In the genomic region with DNA sequence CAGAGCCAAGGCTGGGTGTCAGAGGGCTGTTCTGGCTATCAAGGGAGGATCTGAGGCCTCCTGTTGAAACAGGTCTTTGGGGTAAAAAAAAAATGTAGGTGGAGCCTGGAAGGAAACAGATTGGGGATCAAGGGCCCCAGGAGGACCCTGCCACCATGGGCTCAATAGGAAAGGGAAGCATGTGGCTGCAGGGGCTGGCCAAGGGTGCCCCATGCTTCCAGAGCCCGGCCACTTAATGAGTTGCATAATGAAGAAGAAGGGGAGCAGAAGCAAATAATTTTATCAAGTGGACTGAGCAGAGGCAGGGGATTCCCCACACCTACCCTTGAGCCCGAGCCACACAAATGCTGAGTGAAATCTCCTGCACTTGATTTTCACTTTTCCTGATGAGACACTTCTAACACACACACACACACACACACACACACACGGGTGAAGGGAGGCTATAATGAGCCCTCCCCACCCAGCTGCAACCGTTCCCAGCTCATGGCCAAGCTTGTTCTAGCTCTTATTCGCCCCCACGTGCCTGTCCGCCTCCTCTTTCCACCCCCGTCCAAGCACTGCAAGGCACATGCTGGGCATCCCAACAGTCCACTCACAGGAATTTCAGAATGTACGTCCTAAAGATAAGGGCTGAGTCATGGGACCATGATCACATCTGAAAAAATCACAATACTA, we compare ENCODE assay signal across 11 mouse cellular contexts. TPM values are rescaled to one million over a fixed set of nuclear protein-coding genes. Genes with fewer than 3 reads are reported as not detected.
DNase-seq lines count a peak whose midpoint lies in the region; ATAC-seq lines count a peak whose summit lies in the region.
"Had no signal": no experiment of that assay in that cellular context is flagged by ENCODE, and none has a peak within 500 bp of the region (broad histone marks: within the 10 kb centered on the region; RNA-seq: fewer than 3 reads in every experiment).

No protein-coding gene starts in this region.

- 61% methylated on average over 9 of the region's 9 CpGs for WGBS in hindbrain, embryonic 10.5 days
- 67% methylated on average over 9 of the region's 9 CpGs for WGBS in hindbrain, embryonic 11.5 days
- 40% methylated on average over 9 of the region's 9 CpGs for WGBS in limb, embryonic 15.5 days

- H3K9me3 ChIP-seq in hindbrain, embryonic 10.5 days, result no peaks in the 10 kb centered on the region
- no peaks in the 10 kb centered on the region for H3K9me3 ChIP-seq in hindbrain, embryonic 11.5 days (ENCODE audit: control insufficient read depth, low read length)
- no peaks in the 10 kb centered on the region for H3K9me3 ChIP-seq in limb, embryonic 15.5 days
- H3K9me3 ChIP-seq: neural tube, embryonic 15.5 days had no signal

- no peak for DNase-seq in hindbrain, embryonic 10.5 days (ENCODE audit: low spot score)
- DNase-seq in hindbrain, embryonic 11.5 days (ENCODE audit: low spot score), result no peak
- peak; percentile 38 for DNase-seq in right cerebral cortex, postnatal 14 days
- no peak for DNase-seq in right cerebral cortex, postnatal 4 days
- peak; percentile 45 for DNase-seq in telencephalon, adult 2 months (ENCODE audit: low read depth, low spot score)
- DNase-seq in layer of hippocampus, postnatal 10 days (ENCODE audit: low spot score in 2 of 2), result no peak
- no peak for DNase-seq in embryo, embryonic 11 days
- DNase-seq: cerebellum, adult 9-11 months had no signal

- H3K27me3 ChIP-seq in hindbrain, embryonic 10.5 days (ENCODE audit: insufficient read depth, poor library complexity, severe bottlenecking), result no peaks in the 10 kb centered on the region
- H3K27me3 ChIP-seq in hindbrain, embryonic 11.5 days (ENCODE audit: control insufficient read depth, insufficient read depth, low read length), result no peaks in the 10 kb centered on the region
- H3K27me3 ChIP-seq in limb, embryonic 15.5 days, result no peaks in the 10 kb centered on the region
- H3K27me3 ChIP-seq: neural tube, embryonic 15.5 days had no signal

- no peak overlapping the region for H3K4me3 ChIP-seq in hindbrain, embryonic 10.5 days
- H3K4me3 ChIP-seq in hindbrain, embryonic 11.5 days (ENCODE audit: low read depth, low read length), result no peak overlapping the region
- no peak overlapping the region for H3K4me3 ChIP-seq in limb, embryonic 15.5 days
- H3K4me3 ChIP-seq: left cerebral cortex, adult 2 months; neural tube, embryonic 15.5 days had no signal

- H3K27ac ChIP-seq in hindbrain, embryonic 10.5 days, result peak overlapping the region; percentile 74
- no peak overlapping the region for H3K27ac ChIP-seq in hindbrain, embryonic 11.5 days (ENCODE audit: low read depth, low read length)
- 0 out of 2 replicates have a peak overlapping the region, but pooled peaks have one; percentile 43 for H3K27ac ChIP-seq in limb, embryonic 15.5 days
- H3K27ac ChIP-seq: left cerebral cortex, adult 2 months; neural tube, embryonic 15.5 days had no signal

- no peak overlapping the region for H3K9ac ChIP-seq in hindbrain, embryonic 11.5 days (ENCODE audit: low read depth, low read length)
- no peak overlapping the region for H3K9ac ChIP-seq in limb, embryonic 15.5 days
- H3K9ac ChIP-seq: neural tube, embryonic 15.5 days had no signal

- no peak for ATAC-seq in hindbrain, embryonic 11.5 days (ENCODE audit: low FRiP score)
- ATAC-seq in limb, embryonic 15.5 days (ENCODE audit: insufficient number of reproducible peaks, low FRiP score, low TSS enrichment, low read depth), result no peak

- no peak overlapping the region for H3K4me2 ChIP-seq in hindbrain, embryonic 11.5 days (replicated peaks; ENCODE audit: low read depth, low read length)
- H3K4me2 ChIP-seq in limb, embryonic 15.5 days, result no peak overlapping the region
- H3K4me2 ChIP-seq: neural tube, embryonic 15.5 days had no signal

- H3K4me1 ChIP-seq in hindbrain, embryonic 10.5 days (replicated peaks), result peaks cover 48% of the 10 kb centered on the region
- no peaks in the 10 kb centered on the region; the same call in 1 of the 2 replicates for H3K4me1 ChIP-seq in hindbrain, embryonic 11.5 days (replicated peaks; ENCODE audit: control insufficient read depth, insufficient read depth, low read length)
- H3K4me1 ChIP-seq in limb, embryonic 15.5 days, result peaks cover 54% of the 10 kb centered on the region

- H3K36me3 ChIP-seq in hindbrain, embryonic 10.5 days, result no peaks in the 10 kb centered on the region
- no peaks in the 10 kb centered on the region for H3K36me3 ChIP-seq in hindbrain, embryonic 11.5 days (ENCODE audit: control insufficient read depth, insufficient read depth, low read length)
- no peaks in the 10 kb centered on the region for H3K36me3 ChIP-seq in limb, embryonic 15.5 days
- H3K36me3 ChIP-seq: neural tube, embryonic 15.5 days had no signal

RNA-seq across cellular contexts. Expression of a gene that starts 6.7 kb away (rescaled TPM):
- 8.1 and 9.7 TPM in 2 replicates for polyA plus RNA-seq in hindbrain, embryonic 10.5 days (2016; fragmentation: Nextera tagmentation; extraction: Ambion mirVana)
- 6.1 and 11.2 TPM in 2 replicates for polyA plus RNA-seq in hindbrain, embryonic 11.5 days (2014; fragmentation: Nextera tagmentation; extraction: Ambion mirVana)
- 19.1 and 20.5 TPM in 2 replicates for polyA plus RNA-seq in limb, embryonic 15.5 days (2015; fragmentation: Nextera tagmentation; extraction: Ambion mirVana)
- total RNA-seq in layer of hippocampus, postnatal 10 days (2021), result 100 to 1,000 TPM; 122 to 125 TPM

Comparison
In these comparisons a context has a peak if more than half of its experiments do, and no peak if none do; other contexts are left out.
1. DNase-seq: peak in right cerebral cortex, postnatal 14 days (single experiment) and telencephalon, adult 2 months (single experiment); none in hindbrain, embryonic 10.5 days (single experiment), hindbrain, embryonic 11.5 days (single experiment), right cerebral cortex, postnatal 4 days (single experiment), layer of hippocampus, postnatal 10 days (0 of 2) and embryo, embryonic 11 days (single experiment).